Mouse (Mus musculus) spleen, postnatal 10 days (tissue): ENCODE measurements around the gene Ccdc158.

Experiments
- DNase-seq, 2 experiments: peaks; one replicate each; pipeline ENCODE4 v3.0.0; 2021 to 2022; ENCODE audit warnings: low spot score in 2 of 2

Ccdc158 gene

DNA sequence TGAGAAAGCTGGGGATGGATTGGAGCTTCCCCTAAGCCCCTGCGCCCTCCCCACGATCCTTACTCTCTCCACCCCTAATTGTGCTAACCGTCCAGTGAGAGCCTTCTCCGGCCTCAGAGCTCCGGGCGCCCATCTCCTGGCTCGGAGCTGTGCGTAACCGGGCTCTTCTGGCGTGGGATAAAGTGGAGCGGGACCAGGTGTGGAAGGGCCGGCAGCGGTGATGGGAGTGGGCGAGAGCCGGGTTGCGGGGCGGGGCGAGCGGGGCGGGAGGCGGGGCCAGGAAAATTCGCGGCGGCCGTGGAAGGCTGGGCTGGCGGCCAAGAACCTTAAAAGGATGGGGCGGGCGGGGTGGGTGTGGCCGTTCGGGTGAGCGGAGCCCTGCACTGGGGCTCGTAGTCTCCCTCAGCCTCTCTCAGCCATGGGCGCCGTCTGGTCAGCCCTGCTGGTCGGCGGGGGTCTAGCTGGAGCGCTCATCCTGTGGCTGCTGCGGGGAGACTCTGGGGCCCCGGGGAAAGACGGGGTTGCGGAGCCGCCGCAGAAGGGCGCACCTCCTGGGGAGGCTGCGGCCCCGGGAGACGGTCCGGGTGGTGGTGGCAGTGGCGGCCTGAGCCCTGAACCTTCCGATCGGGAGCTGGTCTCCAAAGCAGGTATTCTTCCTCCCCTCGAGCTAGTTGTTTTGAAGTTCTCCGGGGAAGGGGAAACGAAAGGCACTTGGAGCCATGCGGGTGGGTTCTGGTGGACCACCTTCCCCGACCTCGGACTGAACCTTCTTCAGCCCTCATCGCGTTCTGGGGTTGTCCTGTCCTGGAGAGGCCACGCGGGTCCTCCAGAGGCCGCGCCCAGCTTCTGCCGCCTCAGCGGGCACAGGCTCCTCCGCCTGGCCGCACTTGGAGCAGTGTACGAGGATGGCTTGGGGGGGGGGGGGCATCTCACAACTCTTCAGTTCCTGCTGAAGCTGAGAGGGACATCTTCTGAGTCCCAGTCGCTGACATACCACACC, 72.1 kb downstream of the Ccdc158 start, which contains the start of gene Stbd1:
TSS of gene Stbd1 (plus strand) at position 351 of the 1,000 bp plus-strand sequence.
- peak; percentile 23 to 58 for DNase-seq

DNA sequence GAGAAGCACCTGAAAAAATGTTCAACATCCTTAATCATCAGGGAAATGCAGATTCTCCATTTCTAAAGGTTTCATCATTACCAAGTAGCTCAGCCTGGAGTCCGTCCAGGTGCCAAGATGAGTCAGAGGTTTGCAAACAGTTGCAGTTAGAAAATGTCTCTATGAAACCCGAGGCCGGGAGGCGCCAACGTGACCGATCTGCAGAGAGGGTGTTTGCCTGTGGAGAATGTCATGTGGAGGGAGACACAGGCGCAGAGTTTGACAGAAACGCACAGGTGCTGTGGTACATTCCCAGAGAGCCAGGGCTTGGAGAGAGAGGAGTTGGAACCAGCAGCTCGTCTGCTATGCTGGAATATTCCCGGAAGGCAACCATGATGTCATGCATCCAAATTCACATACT, 76.0 kb downstream of the Ccdc158 start:
- no peak for DNase-seq

GRCm38 (mm10) chr5:92596865-92597264, 78.2 kb downstream of the Ccdc158 start:
- DNase-seq = no peak

GRCm38 (mm10) chr5:92595026-92595425, 80.0 kb downstream of the Ccdc158 start:
- DNase-seq = no peak

- no peak for DNase-seq
Measured at GRCm38 (mm10) chr5:92585932-92586331, 89.1 kb downstream of the Ccdc158 start.

DNA sequence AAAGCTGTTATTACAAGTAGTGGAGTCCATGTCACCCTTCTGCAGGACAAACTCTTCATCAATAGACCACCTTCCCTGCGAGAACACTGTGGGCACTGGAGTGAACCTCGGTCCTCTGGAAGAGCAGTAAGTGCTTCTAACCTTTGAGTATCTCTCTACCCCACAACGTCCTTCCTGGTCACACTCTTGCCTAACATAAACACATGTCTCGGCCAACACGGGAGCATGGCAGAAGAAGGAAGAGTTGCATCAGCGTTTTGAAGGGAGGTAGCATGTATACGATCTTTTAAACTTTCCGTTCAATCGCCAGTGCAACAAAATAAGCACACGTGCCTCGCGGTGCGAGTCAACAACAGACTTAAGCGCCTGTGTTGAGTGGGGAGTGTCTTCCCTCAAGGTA, 95.5 kb downstream of the Ccdc158 start:
- no peak for DNase-seq

- no peak for DNase-seq
Measured at GRCm38 (mm10) chr5:92571232-92571631, 103.8 kb downstream of the Ccdc158 start.

DNA sequence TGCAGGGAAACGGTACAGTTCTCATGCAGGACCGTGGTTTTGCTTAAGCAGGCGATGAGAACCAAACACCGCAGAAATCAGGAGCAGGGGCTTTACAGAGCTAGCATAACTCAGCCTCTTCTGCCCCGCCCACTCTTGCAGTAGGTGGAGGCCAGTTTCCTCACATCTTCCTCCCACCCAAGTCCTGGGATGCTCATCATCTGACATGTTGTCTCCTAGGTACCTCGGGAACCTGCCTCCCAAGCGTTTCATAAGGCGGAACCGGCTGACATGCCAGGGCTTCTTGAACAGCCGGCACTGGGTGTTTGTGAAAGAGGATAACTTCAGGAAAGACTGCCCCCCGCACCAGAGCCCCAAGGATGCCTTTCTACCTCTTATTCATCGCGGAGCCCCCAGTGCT, 113.1 kb downstream of the Ccdc158 start:
- no peak for DNase-seq

GRCm38 (mm10) chr5:92560201-92560600, 114.9 kb downstream of the Ccdc158 start:
- DNase-seq = no peak
